Mouse (Mus musculus) forebrain, postnatal 0 days (tissue): Measurements from ENCODE around the gene Gucy2c. TPM values are rescaled to one million over a fixed set of nuclear protein-coding genes. Genes with fewer than 3 reads are reported as not detected.
"Not testable (repeated sequence)": the region's sequence is repeated elsewhere in the genome, so short reads cannot be mapped to it uniquely, and the experiment has no call there.

Experiments
- ATAC-seq: fragments of 200-750 bp; cut with Nextera tagmentation; 2 replicates; pipeline ENCODE4 v1.8.0; 2017; ENCODE audit warnings: mild to moderate bottlenecking, moderate library complexity
- DNase-seq: peaks from one replicate; pipeline ENCODE4 v3.0.0-alpha.2; 2015
- H3K27ac ChIP-seq: fragments of 300-500 bp; sonication (generic); 2 replicates; pipeline ENCODE4 v1.5.1; 2014; ENCODE audit warnings: low read depth, mild to moderate bottlenecking, antibody characterized with exemption, low read length, moderate library complexity, mixed read lengths
- H3K27me3 ChIP-seq: fragments of 300-500 bp; sonication (generic); 2 replicates; pipeline ENCODE4 v1.6.1; 2014; ENCODE audit warnings: mild to moderate bottlenecking, low read length, mixed read lengths; ENCODE audit not compliant: insufficient read depth
- H3K36me3 ChIP-seq: fragments of 300-500 bp; sonication (generic); 2 replicates; pipeline ENCODE4 v1.6.1; 2014; ENCODE audit warnings: mild to moderate bottlenecking, moderate library complexity; ENCODE audit not compliant: insufficient read depth
- H3K4me1 ChIP-seq: fragments of 300-500 bp; sonication (generic); 2 replicates; pipeline ENCODE4 v1.6.1; 2014; ENCODE audit warnings: antibody characterized with exemption; ENCODE audit not compliant: insufficient read depth
- H3K4me2 ChIP-seq: fragments of 300-500 bp; sonication (generic); 2 replicates; pipeline ENCODE4 v1.6.1; 2014; ENCODE audit warnings: low read depth, mild to moderate bottlenecking, moderate library complexity
- H3K4me3 ChIP-seq: fragments of 300-500 bp; sonication (generic); 2 replicates; pipeline ENCODE4 v1.5.1; 2014; ENCODE audit warnings: low read depth, low read length, mixed read lengths
- H3K9ac ChIP-seq: fragments of 300-500 bp; sonication (generic); 2 replicates; pipeline ENCODE4 v1.6.1; 2014; ENCODE audit warnings: mild to moderate bottlenecking
- H3K9me3 ChIP-seq: fragments of 300-500 bp; sonication (generic); 2 replicates; pipeline ENCODE4 v1.6.1; 2016; ENCODE audit warnings: low read length
- CTCF ChIP-seq: sonication (generic); IDR thresholded peaks from 2 replicates; pipeline ENCODE4 v1.5.1; 2016; ENCODE audit warnings: antibody characterized with exemption, control low read depth, low read depth
- WGBS: fragments of 180-500 bp; shearing (Covaris S2); extraction: QIAGEN DNeasy Blood & Tissue Kit; methylation state at CpG from one replicate; pipeline ENCODE4 v1.1.7; 2014; 5-methylcytosine and 5-hydroxymethylcytosine counted together
- polyA plus RNA-seq: library from polyadenylated mRNA; unstranded; fragments of >200 nt; fragmentation: Nextera tagmentation; extraction: Ambion mirVana; gene quantifications from 2 replicates; pipeline ENCODE4 v1.2.1, GENCODE M21; 2015
- total RNA-seq: library from RNA; depleted of rRNA; stranded (reverse); fragments of >200 nt; gene quantifications from 2 replicates; pipeline ENCODE4 v1.2.3, GENCODE M21; 2014

The Gucy2c gene
- total and polyA plus RNA-seq, 2 experiments from 2014 or later: 0.42 to 0.67 TPM

DNA sequence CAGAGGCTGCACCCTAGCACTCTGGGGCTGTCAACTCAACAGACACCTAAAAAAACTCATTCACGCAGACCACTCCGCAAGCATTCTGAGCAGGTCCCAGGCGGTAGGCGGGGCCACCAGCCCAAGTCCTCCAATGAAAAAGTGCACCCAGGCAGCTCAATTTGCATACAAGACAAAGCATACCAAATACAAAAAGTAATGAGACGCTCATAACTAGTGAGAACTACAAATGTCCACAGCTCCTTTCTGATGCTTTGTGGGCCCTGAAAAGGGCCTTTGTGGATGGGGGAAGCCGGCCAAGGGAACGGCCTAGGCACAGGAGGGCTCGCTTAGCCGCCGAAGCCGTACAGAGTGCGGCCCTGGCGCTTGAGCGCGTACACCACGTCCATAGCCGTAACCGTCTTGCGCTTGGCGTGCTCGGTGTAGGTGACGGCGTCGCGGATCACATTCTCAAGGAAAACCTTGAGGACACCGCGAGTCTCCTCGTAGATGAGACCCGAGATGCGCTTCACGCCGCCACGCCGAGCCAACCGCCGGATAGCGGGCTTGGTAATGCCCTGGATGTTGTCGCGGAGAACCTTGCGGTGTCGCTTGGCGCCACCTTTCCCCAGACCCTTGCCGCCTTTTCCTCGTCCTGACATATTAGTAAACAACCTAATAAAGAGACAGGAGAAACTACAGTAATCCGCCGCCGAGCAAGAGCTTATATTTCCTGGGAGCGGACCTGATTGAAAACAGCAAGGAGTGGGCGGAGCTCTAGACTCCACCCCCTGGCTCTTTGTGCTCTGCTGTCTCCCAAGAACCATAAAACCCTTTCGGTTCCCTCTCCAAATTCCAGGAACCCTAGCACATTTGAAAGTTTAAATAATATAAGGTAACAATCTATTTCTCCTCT, 22.4 kb upstream of the Gucy2c start, which contains the start of gene Hist4h4:
TSS of gene Hist4h4 (minus strand) at position 677 of the 895 bp plus-strand sequence.
- WGBS: under 1% methylated on average over 50 of the region's 50 CpGs
- TF ChIP-seq CTCF: no peak

DNA sequence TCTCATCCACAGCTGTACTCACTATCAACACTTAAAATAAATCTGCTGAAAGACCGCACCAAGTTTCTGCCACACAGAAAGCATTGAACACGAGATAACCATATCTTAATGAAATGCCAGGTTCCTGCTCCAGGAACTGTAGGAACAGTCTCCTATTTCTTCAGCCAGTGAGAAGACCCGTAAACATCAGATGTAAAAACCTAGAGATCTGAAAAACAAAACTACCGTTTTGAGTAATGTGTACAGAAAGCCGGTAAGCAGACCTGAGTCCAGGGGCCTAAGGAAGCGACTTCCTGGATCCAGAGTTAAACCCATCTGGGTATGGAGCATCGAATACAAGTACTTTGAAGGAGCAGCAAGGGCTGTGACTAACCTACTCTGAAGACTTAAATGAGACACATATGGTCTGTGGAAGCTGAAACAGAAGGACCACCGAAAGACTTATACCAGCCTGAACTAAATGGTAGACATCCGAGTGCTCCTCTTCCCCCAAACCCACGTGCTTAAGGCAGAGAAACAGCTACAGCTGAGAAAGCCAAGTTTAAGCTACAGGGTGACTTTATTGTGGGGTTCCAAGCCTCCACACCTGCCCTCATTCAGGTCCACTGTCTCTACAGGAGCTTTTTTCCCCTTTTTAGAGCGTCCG, 21.7 kb upstream of the Gucy2c start:
- H3K9me3 ChIP-seq: no peaks in the 10 kb centered on the region
- H3K4me2 ChIP-seq: peak overlapping the region; percentile 64
- peaks cover 5% of the 10 kb centered on the region for H3K4me1 ChIP-seq
- DNase-seq (no peak), ATAC-seq (peak; percentile 4)
- H3K27ac ChIP-seq: peak overlapping the region; percentile 97
- TF ChIP-seq CTCF: no peak
- H3K4me3 ChIP-seq: peak overlapping the region; percentile 59
- WGBS: 18% methylated on average over 12 of the region's 12 CpGs
- H3K9ac ChIP-seq: peak overlapping the region; percentile 90
- no peaks in the 10 kb centered on the region for H3K27me3 ChIP-seq
- no peaks in the 10 kb centered on the region for H3K36me3 ChIP-seq

More for the DNA sequence above, 22.4 kb upstream of the Gucy2c start, which contains the start of gene Hist4h4:
- H3K36me3 ChIP-seq: no peaks in the 10 kb centered on the region
- peaks cover 5% of the 10 kb centered on the region for H3K4me1 ChIP-seq
- H3K4me2 ChIP-seq: peak within 1 kb of the TSS; percentile 64
- no peaks in the 10 kb centered on the region for H3K9me3 ChIP-seq
- H3K4me3 ChIP-seq: peak within 1 kb of the TSS; percentile 59
- H3K27ac ChIP-seq: peak within 1 kb of the TSS; percentile 97
- no peaks in the 10 kb centered on the region for H3K27me3 ChIP-seq
- DNase-seq (peak; percentile 96), ATAC-seq (peak; percentile 81)
- peak within 1 kb of the TSS; percentile 90 for H3K9ac ChIP-seq

DNA sequence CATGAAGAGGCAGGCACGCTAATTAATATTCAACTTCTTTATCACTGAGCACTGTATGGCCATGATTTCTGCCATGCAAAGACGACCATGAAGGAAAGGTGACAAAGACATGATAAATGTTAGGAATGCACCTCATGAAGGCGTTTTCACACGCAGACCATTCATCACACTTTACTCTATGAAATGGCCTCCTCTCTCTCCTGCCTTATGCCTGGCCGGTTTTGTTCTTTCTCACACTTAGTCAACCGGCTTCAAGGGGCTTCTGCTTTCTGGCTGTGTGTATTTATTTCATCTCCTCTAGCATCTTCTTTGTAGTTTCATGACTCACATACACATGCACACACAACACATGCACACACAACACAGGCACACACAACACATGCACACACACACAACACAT, 19.7 kb upstream of the Gucy2c start:
- ATAC-seq (no peak), DNase-seq (no peak)
- no peak for TF ChIP-seq CTCF
- H3K9ac ChIP-seq: no peak overlapping the region
- no peak overlapping the region for H3K4me2 ChIP-seq
- H3K4me1 ChIP-seq: peaks cover 5% of the 10 kb centered on the region
- no peaks in the 10 kb centered on the region for H3K27me3 ChIP-seq
- H3K27ac ChIP-seq: no peak overlapping the region
- no peaks in the 10 kb centered on the region for H3K9me3 ChIP-seq
- no peaks in the 10 kb centered on the region for H3K36me3 ChIP-seq
- 91% methylated on average over 6 of the region's 6 CpGs for WGBS
- H3K4me3 ChIP-seq: no peak overlapping the region

- no peak overlapping the region for H3K4me3 ChIP-seq
- H3K4me1 ChIP-seq: peaks cover 5% of the 10 kb centered on the region
- no peak overlapping the region for H3K4me2 ChIP-seq
- H3K9me3 ChIP-seq: no peaks in the 10 kb centered on the region
- no peaks in the 10 kb centered on the region for H3K27me3 ChIP-seq
- DNase-seq: no peak
- 89% methylated on average over 8 of the region's 8 CpGs for WGBS
- H3K27ac ChIP-seq: no peak overlapping the region
- no peak for TF ChIP-seq CTCF
- no peak for ATAC-seq
- no peaks in the 10 kb centered on the region for H3K36me3 ChIP-seq
- no peak overlapping the region for H3K9ac ChIP-seq
These were observed 19.1 kb upstream of the Gucy2c start for GRCm38 (mm10) chr6:136800710-136801109.

DNA sequence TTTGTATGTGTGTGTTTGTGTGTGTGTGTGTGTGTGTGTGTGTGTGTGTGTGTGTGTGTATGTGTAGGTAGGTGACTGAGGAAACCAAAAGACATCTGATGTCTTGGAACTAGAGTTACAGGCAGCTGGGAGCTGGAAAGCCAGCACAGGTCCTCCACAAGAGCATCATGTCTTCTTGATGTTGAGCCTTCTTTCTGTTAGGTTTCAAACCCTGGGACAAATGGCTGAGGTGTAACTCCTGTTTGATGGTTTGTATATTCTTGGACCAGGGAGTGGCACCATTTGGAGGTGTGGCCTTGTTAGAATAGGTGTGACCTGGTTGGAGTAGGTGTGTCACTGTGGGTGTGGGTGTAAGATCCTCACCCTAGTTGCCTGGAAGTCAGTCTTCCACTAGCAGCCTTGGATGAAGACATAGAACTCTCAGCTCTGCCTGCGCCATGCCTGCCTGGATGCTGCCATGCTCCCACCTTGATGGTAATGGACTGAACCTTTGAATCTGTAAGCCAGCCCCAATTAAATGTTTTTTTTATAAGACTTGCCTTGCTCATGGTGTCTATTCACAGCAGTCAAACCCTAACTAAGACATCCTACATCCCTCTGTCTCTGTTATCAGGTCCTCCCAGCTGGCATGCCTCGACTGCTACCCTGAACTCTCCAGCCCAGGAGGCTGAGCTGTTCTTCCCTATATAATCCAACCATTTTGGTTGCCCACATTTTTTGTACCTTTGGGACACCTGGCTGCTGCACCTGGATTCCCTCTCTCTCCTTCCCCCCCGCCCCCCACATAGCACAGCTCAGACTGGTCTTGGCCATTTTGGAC, 16.5 kb upstream of the Gucy2c start:
- H3K4me3 ChIP-seq, H3K9me3 ChIP-seq, H3K4me1 ChIP-seq, H3K9ac ChIP-seq, H3K27me3 ChIP-seq, DNase-seq, H3K27ac ChIP-seq, ATAC-seq, H3K4me2 ChIP-seq, H3K36me3 ChIP-seq: not testable (repeated sequence)
- WGBS: 90% methylated on average over 3 of the region's 3 CpGs

DNA sequence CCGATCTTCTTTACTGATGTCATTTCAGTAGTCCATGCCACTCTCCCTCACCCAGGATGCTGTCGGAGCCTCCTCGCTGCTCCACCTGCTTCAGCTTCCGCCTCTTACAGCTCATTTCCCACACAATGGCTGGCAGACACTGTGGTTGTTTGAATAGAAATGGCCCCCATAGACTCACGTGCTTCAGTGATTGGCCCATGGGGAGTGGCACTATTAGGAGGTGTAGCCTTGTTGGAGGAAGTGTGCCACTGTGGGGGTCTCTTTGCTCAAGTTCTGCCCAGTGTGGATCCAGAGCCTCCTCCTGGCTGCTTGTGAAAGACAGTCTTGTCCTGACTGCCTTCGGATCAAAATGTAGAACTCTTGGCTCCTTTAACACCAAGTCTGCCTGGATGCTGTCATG, 14.3 kb upstream of the Gucy2c start:
- H3K9ac ChIP-seq: no peak overlapping the region
- 0 out of 2 replicates have a peak, but pooled peaks cover 4% of the 10 kb centered on the region for H3K4me1 ChIP-seq
- H3K27me3 ChIP-seq: peaks cover 6% of the 10 kb centered on the region; the same call in 1 of the 2 replicates
- H3K36me3 ChIP-seq: no peaks in the 10 kb centered on the region
- H3K27ac ChIP-seq: no peak overlapping the region
- DNase-seq (no peak), ATAC-seq (no peak)
- 50% methylated on average over 6 of the region's 6 CpGs for WGBS
- no peak overlapping the region for H3K4me3 ChIP-seq
- no peak overlapping the region for H3K4me2 ChIP-seq
- no peaks in the 10 kb centered on the region for H3K9me3 ChIP-seq
- no peak for TF ChIP-seq CTCF
